Mouse (Mus musculus) ES-E14 (cell line): ENCODE results near the gene Anxa6.

Experiments
- CHD2 ChIP-seq: IDR thresholded peaks from 2 replicates; pipeline ENCODE4 v1.6.1; 2014; ENCODE audit warnings: mild to moderate bottlenecking, low read depth, low read length, inconsistent platforms
- HCFC1 ChIP-seq: IDR thresholded peaks from 2 replicates; pipeline ENCODE4 v1.6.1; 2012; ENCODE audit warnings: low read length, inconsistent platforms, borderline replicate concordance; ENCODE audit not compliant: insufficient read depth
- MAFK ChIP-seq: IDR thresholded peaks from 2 replicates; pipeline ENCODE4 v1.6.1; 2014; ENCODE audit warnings: mild to moderate bottlenecking, low read depth, low read length, inconsistent platforms; ENCODE audit not compliant: insufficient read depth
- ZC3H11A ChIP-seq: IDR thresholded peaks from 2 replicates; pipeline ENCODE4 v1.6.1; 2012; ENCODE audit warnings: low read depth, mild to moderate bottlenecking, inconsistent platforms, low read length, borderline replicate concordance
- ZNF384 ChIP-seq: IDR thresholded peaks from 2 replicates; pipeline ENCODE4 v1.6.1; 2012; ENCODE audit warnings: low read depth, low read length, inconsistent platforms

- no peak for TF ChIP-seq HCFC1
- no peak for TF ChIP-seq CHD2
- TF ChIP-seq ZC3H11A, result no peak
- no peak for TF ChIP-seq MAFK
- no peak for TF ChIP-seq ZNF384
Measured at GRCm38 (mm10) chr11:54936771-54937140, 96.5 kb downstream of the Anxa6 start.
